Mouse (Mus musculus): ENCODE results near the gene Olfr1045.
"Not testable (repeated sequence)": the region's sequence is repeated elsewhere in the genome, so short reads cannot be mapped to it uniquely, and the experiment has no call there.

The Olfr1045 gene

GRCm38 (mm10) chr2:86202909-86203308 lies at the start of gene Olfr1045:
Gene Olfr1045 (minus strand): TSS chr2:86203009.
- DNase-seq (ENCODE audit: low spot score) = no peak

- no peak for DNase-seq (ENCODE audit: low spot score)
Observed at GRCm38 (mm10) chr2:86240189-86240588, 37.4 kb upstream of the Olfr1045 start, which contains the start of gene Olfr1048. Gene Olfr1048 (minus strand): TSS chr2:86240289.

DNA sequence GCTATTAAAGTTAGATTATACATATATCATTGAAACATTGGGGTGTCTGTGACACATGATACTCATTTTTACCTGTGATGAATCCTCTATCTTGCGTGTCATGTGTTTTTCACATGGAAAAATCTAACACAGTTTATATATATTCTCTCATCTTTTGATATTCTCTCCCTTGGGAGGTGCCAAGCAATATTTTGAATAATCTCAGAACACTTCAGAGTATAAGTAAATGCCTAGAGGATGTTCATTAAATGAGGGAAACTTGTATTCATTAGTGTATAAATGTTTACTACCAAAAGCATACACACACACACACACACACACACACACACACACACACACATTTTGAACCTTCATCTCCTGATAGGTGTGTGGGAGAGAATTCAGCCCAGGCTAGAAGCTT lies 28.5 kb upstream of the Olfr1045 start, which contains the start of gene Olfr1047:
TSS of gene Olfr1047 (minus strand) at position 101 of the 400 bp plus-strand sequence.
- DNase-seq (ENCODE audit: low spot score) = no peak

- DNase-seq (ENCODE audit: low spot score) = no peak
Observed at GRCm38 (mm10) chr2:86219214-86219613, 16.4 kb upstream of the Olfr1045 start, which contains the start of gene Olfr1046. Gene Olfr1046 (minus strand): TSS chr2:86219314.

DNA sequence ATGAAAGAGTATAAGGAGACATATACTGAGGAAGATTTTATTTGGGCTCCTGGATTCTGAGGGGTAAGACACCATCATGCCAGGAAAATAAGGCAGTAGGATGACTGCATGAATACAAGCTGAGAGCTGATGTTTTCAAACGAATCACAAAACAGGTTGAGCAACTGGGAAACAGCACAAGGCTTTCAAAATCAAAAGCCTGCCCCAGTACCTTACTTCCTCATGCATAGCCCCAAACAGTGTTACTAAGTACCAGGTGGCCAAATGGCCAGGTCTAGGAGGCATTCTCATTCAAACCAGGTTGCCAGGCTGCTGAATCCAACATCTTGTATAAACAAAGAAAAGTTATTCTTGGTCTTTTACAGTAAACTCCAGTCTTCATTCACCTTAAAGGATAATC lies 6.9 kb downstream of the Olfr1045 start:
- no peak for DNase-seq (ENCODE audit: low spot score)

GRCm38 (mm10) chr2:86185583-86185982 lies 17.2 kb downstream of the Olfr1045 start, which contains the start of gene Olfr52:
Gene Olfr52 (minus strand): TSS chr2:86185683.
- no peak for DNase-seq (ENCODE audit: low spot score)

GRCm38 (mm10) chr2:86179950-86180349 lies 22.9 kb downstream of the Olfr1045 start:
- no peak for DNase-seq (ENCODE audit: low spot score)

DNA sequence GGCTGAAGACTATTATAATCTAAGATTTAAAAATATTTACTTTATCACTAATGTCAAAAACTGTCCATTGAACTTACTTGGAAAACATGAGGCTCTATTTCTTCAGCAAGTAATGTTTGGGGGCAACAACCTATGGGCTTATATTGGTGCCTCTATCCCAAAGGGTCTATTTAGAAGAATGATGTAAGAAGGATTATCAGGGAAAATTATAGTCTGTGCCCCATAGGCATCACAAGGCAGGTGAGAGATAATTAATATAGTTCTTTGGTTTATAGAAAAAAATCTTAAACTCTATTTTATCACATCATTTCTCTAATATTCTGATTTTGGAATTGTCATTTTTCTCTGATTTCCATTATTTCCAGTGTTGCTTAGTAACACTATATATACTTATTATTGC lies 25.1 kb downstream of the Olfr1045 start, which contains the start of gene Olfr1044:
TSS of gene Olfr1044 (minus strand) at position 101 of the 400 bp plus-strand sequence.
- no peak for DNase-seq (ENCODE audit: low spot score)

GRCm38 (mm10) chr2:86175422-86175821 lies 27.4 kb downstream of the Olfr1045 start:
- DNase-seq (ENCODE audit: low spot score) = not testable (repeated sequence)

- no peak for DNase-seq (ENCODE audit: low spot score)
Observed at GRCm38 (mm10) chr2:86167422-86167821, 35.4 kb downstream of the Olfr1045 start, which contains the start of gene Olfr1043. Gene Olfr1043 (minus strand): TSS chr2:86167522.

DNA sequence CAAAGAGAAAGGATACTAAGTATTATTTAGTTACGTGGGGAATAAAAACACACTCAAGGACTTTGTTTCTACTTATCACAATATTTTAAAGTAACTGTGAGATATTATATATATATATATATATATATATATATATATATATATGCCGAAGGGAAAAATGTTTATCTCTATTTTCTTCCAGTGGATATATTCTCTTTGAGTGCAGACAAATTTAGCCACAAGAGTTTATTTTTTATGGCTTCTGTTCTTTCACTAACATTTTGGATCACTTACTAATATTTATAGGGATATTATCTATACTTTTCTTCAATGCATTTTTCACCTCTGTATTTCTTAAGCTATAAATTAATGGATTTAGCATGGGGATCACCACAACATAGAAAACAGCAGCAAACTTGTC lies 41.1 kb downstream of the Olfr1045 start, which contains the start of gene Olfr1042:
TSS of gene Olfr1042 (minus strand) at position 101 of the 400 bp plus-strand sequence.
- DNase-seq (ENCODE audit: low spot score) = no peak

- no peak for DNase-seq (ENCODE audit: low spot score)
Observed at GRCm38 (mm10) chr2:86146632-86147031, 56.2 kb downstream of the Olfr1045 start, which contains the start of gene Olfr1040. Gene Olfr1040 (minus strand): TSS chr2:86146732.

All from yolk sac, embryonic 10.5 days (tissue).